Mouse (Mus musculus) adrenal gland, postnatal 10 days (tissue): ENCODE results near the gene Btk. TPM values are rescaled to one million over a fixed set of nuclear protein-coding genes. Genes with fewer than 3 reads are reported as not detected.

Experiments used
- DNase-seq: peaks from one replicate; pipeline ENCODE4 v3.0.0; 2021; ENCODE audit warnings: mixed read lengths
- long read RNA-seq, 2 experiments: library from polyadenylated mRNA; stranded (forward); transcript quantifications; one replicate each; pipeline ENCODE4 v2.0.0; 2021
- total RNA-seq, 2 experiments: library from RNA; stranded (reverse); gene quantifications; 2 replicates each; pipeline ENCODE4 v1.2.3; 2021

The Btk gene
- 1 to 10 TPM; 2.5 to 3.3 TPM for total RNA-seq
- long read RNA-seq, experiment 1, partial matches to known transcripts = 0 of 2 reads
- long read RNA-seq, experiment 1, other reads (novel, unspliced or antisense) = 2 of 2 reads
- long read RNA-seq, experiment 2 = 0 reads

DNA sequence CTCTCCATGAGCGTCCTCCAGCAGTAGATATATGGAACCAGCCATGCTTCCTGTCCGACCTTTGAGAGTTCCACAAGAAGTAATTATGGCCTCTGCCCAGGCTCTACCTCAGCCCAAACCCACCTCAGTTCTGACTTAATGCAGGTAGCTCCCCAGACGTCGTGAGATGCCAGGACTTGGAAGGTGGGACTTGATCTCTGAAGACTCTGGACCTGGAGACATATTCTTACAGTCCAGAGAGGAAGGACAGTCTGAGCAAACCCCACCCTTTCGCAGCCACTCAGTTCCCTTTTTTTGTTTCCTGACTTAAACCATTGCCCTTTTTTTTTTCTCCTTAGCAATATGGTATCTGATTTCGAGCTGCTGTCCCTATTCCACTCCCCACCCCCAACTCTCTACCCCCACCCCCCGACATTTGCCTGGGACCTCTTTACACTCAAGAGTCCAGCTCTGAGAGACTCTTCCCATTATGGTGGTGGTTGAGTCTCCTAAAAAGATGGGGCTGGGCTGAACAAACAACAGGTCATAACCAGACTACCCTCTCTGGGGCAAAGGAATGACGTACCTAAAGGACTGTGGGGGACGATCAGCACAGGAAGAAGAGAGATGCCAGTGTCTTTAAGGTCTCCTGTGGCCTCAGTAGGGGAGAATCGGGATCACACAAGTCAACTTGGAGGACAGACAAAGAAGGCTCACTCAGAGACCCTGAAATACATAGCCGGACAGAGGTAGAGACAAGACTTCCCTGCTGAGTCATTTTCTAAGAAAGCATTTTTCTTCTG, at the start of gene Btk:
Btk (minus strand) TSS at position 683 of the 782 bp plus-strand sequence.
- DNase-seq = no peak

DNA sequence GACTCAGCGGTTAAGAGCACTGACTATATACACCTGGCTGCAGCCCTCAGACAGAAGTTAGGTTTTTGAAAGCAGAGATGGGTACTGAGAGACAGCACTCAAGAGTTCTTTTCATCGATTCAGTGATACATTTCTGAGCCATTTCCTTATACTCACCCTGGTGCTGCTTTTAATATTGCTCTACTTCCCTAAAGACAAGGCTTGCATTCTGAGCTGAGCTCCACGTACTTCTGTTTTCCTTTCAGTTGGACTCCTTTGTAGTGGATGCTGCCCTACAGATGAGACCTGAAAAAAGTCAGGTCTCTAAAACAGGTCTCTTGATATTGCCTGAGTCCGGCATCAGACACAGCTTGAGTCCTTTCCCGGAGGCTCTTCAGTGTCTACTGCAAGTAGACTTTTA, 49.3 kb upstream of the Btk start:
- no peak for DNase-seq

DNA sequence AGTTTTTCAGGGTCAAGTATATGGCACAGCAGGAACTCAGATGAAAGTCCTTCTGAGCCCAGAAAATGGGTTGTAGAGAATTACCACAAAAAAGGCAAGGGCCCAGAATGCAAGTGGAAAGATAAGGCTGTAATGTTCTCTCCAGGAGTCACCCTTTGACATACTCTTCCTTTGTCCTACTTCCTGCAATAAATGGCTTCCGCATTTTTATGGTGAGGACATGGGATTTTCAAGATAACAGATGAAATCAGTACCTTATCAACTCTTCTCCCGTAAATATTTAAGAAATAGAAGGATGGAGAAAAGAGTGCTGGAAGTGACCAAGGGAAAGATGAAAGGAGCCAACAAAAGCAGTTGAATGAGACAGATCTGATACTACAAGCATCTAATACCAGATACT, 44.8 kb upstream of the Btk start:
- DNase-seq = no peak

DNA sequence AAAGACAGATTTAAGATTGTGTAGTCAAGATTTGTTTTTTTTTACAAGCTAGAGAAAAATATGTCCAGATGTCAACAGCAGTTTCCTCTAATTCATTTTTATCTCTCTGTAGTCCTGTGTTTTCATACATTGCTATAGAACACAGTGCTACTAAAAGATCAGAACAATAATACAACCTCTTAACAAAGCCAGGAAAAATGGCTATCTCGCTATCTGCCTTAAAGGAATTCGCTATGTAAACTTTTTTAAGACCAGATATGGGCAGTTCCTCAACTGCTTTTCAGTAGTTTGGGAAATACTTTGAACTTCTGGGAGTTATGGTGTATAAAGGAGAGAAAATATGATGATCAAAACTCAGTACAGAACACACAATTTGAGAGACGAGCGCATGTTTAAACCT, 40.0 kb upstream of the Btk start:
- DNase-seq = no peak

DNA sequence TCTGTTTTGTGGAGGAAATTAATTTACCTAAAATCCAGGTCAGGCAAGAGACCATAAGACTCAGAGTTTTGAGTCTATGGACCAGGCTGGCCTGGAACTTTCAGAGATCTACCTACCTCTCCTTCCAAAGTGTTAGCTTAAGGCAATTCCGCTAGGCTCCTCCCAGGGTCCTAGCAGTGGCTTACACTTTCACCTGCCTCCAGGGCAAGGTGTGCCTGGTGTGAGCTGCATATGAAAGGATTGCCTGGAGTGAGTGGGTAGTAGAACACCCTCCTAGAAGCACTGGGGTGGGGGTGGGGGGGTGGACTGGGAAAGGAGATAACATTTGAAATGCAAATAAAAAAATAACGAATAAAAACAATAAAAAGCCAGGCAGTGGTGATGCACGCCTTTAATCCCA, 38.3 kb upstream of the Btk start:
- DNase-seq = no peak

DNA sequence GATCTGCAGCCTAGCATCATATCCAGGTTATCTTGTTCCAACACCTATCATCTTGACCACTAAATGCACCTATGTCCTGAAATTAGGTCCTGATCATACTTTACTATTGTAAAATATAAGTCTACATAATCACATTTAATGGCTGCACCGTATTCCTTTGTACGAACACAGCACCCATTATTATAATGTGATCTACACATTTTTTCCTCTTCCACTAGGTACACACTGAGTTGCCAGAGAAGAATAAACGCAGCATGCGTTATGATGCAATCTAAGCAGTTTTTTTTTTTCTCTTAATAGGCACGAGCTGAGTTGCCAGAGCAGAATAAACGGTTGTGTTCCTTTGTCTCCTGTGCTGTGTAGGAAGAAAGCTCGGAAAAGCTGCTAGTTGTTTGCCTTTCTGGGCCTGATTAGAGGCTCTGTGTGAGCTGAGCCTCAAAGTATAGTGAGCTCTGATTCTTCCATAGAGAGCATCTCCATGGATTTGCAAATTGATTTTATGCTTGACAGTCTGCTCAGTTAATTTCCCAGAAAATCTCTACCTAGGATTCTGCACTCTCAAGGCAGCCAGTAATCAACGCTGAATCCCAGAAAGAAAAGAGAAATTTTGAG, 37.0 kb upstream of the Btk start:
- DNase-seq = no peak

DNA sequence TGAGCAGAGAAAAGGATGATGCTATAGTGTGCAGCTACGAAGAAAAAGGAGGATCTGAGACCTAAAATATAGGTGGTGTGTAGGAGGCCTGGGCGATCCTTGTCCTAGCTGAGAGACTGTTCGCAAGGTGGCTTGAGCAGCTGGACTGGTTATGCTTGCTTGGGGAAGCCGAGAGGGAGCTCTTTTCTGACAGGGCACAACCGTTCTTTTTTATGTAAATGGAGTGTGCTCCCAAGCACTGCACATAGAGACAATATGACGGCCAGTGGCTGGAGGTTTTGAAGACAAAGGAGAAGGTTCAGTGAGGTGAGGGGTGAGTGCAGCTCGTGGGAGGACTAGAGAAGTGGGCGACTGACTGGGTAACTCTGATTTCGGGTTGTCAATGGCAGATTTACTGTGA, 36.3 kb upstream of the Btk start:
- no peak for DNase-seq

DNA sequence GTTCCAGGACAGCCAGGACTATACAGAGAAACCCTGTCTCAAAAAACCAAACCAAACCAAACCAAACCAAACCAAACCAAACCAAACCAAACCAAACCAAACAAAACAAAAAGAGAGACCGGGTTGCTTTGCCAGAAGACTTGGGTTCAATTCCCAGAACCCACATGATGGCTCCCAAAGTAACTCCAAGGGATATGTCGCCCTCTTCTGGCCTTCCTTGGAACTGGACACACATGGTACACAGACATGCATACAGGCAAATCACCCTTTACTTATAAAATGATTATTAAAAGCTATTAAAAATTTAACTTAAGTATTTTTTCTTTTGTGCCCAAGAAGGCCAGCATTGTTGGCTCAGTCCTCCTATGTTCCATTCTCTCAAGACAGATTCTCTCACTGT, 30.9 kb upstream of the Btk start:
- DNase-seq = no peak

DNA sequence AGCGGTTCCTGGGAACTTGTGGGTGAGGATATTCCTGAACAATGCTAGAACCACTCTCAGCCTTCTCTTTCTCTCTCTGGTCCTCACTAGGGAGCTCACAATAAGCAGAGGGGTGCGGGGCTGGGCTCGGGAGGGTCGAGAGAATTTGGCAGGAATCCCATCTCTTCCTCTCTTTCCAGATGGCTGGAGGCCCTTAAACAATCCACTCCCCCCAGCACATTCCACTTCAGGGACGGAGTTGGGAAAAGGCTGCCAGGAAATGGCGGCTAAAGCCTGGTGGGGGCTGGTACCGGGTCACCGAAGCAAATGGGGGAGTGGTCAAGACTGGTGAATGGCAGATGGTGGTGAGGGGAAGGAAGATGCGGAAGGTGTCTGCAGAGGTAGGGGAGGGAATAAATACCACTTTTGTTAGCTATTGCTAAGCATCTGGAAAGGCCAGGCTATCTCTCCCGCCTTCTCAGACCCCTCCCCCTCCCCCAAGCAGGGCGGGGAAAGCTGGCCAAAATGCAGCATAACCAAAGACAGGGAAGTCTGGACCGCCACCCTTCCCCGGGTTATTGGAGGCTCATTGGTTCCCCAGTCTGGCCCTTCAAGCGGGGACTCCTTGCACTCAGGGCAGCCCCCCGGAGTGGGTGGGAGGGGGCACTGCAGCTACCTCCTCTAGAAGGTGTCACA, 29.1 kb upstream of the Btk start:
- DNase-seq = peak; percentile 64

DNA sequence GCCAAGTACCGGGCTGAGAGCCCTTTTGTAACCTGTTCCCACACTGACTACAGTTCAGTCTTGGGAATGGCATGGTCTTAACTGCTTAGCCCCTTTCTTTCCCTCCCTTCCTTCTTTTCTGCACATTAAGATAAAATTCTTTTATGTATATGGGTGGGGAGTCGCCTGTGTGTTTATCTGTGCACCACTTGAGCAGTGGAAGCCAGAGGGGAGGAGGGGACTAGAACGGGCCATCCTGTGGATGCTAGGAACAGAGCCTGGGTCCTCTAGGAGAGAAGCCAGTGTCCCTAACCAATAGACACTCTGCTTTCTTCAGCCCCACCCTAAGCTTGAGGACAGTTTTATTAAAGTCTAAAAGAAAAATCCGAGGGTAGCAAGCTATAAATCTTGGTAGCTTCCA, 27.6 kb upstream of the Btk start:
- DNase-seq = no peak

DNA sequence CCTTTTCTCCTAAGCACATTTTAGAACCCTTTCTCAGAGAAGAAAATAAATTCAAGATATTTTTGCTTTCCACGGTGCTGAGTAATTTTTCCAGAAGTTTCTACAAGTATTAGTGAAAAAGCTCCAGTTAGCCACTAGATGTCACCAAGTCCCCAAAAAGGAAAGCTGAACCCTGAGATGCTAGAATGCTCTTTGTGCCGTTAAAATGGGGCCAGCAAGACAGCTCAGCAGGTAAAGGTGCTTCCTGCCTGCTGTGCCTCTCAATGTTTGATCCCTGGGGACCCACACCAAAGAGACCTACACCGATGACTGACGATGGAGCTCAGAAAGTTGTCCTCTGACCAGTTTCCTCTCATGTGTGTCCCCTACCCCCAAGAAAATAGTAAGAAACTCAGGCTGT, 26.1 kb upstream of the Btk start:
- DNase-seq = peak; percentile 11

DNA sequence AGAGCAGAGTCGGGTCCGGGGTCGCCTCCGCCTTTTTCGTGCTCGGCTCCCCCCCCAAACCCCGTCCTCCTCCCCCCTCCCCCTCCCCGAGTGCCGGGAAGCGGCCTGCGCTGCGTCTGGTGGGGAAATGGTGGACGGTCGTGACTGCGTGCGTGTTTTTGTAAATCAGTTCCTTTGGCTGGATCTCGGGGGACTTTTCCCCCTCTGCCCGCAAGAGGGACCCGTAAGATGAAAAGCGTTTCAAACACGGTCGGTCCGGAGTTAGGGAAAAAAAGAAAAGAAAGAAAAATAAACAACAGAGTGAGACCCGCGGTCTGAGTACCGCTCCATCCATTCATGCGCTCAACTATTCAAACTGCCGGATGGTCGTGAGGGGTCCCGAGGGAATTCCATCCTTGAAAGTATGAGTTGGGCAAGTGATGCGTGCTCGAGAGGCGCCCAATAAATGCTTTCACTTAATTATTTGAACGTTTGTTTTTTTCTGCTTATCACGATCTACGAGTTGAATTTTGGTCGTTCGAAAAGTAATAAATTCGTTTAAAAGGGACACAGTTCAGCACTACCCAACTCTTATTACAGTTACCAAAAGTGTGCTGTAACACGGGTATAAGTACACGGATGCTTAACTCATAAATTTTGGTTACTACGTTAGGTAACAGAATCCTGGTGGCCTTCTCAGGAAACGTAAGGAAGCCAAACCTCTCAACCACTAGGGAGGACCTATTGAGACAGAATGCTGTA, 18.2 kb upstream of the Btk start:
- peak; percentile 13 for DNase-seq

DNA sequence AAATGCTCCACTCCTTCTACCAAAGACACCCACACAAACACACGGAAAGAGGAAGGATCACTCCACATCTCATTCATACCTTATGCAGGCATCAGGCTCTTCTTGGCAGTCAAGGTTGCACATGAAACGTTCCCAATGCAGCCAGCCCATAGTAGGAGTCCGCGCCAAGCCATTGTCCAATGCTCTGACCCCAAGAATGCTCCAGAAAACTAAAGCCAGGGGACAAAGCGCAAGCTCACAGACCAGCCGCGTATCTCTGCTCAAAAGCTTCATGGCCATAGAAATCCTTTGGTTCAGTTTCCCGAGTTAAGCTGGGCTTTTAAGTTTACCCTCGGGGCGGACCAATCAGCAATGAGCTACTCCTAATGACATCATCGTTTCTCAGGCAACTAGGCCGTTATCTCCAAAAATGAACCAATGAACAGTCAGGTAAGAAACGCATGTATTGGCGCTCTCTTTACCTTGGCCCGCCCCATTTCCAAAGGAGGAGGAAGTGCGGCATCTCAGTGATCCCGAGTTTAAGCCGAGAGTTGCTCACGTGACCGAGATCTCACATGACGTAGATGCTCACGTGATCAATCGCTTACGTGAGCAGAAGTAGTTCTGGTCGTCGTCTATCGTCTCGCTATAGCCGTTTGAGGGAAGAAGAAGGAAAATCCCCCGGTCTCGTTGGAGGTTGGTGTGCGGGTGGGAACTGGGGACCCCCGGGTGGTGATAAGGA, 17.4 kb upstream of the Btk start, which contains the start of the genes Gla and Hnrnph2:
Gla (minus strand) TSS at position 467 of the 721 bp plus-strand sequence.
Hnrnph2 (plus strand) TSS at position 521 of the 721 bp plus-strand sequence.
- DNase-seq = peak; percentile 87

DNA sequence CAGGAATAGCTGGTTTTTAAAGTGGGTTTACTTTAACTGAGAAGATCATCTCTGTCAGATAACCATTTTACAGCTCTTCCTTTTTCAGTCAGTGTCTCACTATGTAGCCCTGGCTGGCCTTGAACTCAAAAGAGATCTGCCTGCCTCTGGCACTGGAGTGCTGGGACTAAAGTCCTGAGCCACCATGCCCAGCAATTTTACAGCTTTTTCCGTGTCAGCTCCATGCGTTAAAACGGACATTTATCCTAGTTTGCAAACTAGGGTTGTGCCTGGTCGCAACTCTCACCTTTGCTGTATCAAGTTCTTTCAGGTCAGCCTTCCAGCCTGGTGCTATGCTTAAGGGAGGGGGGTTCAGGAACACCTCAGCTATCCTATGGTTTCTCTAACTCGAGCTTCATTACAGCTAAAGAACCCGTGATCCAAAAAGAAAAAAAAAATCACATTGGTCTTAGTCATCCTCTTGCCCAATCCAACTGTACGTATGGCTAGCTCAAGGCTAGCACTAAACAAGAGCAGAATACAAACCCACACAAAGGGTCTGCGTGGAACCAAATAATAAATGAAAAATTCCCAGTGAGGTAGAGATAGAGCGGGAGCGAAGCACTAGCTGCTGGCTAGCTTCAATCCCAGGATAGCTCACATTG, 16.7 kb upstream of the Btk start:
- DNase-seq = no peak

DNA sequence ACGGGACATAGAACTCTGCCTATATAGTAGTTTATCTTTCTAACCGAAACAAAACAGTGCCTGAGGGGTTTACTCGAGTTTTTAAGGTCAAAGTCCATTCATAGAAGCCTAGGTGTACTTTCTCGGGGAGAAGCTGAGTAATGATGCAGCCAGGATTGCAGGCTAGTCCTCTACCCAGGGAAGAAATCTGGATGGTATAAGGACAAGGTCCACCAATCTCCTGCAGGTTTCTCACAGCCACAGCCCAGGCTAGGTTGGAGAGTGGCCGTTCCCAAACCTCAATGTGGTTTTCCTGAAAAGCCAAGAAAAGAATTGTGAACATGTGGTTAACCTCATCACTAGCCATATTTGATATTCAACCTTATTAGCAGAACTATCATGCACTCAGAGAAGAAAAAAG, 6.5 kb upstream of the Btk start:
- DNase-seq = no peak

DNA sequence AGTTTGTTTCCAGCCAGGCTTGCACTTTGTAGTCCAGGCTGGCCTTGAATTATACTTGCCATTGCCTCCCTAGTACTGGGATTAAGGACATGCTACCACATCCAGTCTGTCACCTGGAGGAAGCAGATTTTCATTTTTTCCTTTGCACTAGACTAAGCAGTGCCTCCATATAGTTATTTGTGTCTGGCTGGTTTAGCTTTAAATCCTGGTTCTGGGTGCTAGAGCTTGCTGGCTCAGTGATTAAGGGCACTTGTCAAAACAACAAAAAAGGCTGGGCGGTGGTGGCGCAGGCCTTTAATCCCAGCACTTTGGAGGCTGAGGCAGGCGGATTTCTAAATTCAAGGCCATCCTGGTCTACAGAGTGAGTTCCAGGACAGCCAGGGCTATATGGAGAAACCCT, 5.6 kb upstream of the Btk start:
- no peak for DNase-seq

DNA sequence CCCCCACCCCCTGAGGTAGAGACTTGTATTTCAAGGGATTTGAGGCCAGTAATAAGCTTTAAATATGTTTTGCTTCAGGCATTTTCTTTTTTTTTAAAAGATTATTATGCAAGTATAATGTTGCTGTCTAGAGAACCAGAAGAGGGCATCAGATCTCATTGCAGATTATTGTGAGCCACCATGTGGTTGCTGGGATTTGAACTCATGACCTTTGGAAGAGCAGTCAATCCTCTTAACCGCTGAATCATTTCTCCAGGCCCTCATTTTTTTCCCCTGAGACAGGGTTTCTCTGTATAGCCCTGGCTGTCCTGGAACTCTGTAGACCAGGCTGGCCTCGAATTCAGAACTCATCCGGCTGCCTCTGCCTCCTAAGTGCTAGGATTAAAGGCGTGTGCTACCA, 4.9 kb upstream of the Btk start:
- no peak for DNase-seq

DNA sequence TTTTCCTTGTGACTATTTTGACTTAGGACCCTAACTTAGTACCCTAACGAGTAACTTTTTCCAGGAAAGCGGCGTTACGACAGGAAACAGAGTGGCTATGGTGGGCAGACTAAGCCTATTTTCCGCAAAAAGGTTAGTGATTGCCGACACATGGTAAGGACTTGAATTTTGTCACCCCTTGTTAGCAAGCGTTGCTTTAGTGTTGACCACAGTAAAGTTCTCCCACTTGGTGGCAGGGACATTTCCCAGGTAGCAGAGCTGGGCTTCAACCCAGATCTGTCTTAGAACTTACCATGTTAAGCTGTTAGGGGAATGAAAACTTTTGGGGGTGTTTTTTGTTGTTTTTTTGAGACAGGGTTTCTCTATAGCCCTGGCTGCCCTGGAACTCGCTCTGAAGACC, 3.1 kb upstream of the Btk start:
- DNase-seq = no peak

DNA sequence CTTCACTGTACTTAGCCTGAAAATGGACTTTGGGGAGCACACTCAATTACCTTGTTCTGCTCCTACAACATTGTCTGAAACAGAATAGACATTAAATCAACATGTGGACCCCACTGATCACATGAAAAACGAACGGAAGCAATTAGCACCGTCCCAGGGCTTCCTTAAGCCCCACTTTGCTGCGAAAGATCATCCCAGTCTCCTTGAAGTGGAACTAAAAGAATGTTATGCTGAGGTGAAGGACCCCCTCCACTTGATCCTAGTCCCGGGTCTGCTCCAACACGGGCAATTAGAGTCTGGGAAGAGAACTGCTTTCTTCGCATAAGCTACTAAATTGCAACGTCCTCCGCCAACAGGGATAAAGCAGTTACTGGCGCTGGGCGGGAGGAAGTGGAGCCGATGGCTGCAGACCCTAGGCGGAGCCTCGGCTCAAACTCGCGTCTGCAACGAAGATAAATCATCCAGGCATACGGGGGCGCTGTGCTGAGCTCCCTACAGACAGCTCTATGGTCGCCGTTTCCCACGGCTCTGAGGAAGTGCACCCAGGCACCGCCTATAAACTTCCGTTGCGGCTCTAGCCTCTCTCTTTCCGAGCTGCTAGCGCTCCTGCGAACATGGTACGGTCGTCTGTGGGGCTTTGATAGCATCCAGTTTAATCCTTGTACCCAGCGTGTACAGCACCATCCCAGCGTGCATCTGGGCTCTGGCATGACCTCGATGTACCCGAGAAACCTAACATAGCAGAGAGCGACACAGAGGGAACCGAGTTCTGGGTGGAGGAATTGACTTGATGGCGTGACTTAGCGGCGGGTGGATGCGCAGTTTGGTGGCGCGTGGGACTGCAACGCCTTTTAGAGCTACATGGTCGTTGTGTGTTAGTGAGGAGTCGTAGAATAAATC, 2.0 kb upstream of the Btk start, which contains the start of gene Rpl36a:
Rpl36a (plus strand) TSS at position 552 of the 900 bp plus-strand sequence.
- peak; percentile 91 for DNase-seq

DNA sequence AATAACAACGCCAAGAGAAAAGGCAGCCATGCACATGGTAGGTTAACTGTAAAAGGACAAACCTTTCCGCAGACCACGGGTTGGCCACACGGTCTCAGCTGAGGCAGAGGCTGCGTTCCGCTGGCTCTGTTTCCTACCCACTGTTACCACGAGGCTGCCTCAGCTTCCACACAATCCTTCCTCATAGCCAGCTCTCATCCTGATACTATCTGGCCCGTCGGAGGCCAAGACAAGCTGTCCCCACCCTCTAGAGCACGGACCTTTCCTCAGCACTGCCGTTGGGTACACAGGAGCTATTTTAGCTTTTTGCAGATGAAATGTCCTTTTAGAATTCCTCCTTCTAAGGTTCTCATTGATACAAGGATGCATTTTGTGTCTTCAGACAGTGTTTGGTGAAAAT, 1.1 kb downstream of the Btk start:
- no peak for DNase-seq
